Mouse (Mus musculus) testis, postnatal 10 days (tissue): ENCODE measurements around the gene Fer.

Experiments used
- DNase-seq: peaks from one replicate; pipeline ENCODE4 v3.0.0; 2021; ENCODE audit warnings: low spot score

Fer gene

DNA sequence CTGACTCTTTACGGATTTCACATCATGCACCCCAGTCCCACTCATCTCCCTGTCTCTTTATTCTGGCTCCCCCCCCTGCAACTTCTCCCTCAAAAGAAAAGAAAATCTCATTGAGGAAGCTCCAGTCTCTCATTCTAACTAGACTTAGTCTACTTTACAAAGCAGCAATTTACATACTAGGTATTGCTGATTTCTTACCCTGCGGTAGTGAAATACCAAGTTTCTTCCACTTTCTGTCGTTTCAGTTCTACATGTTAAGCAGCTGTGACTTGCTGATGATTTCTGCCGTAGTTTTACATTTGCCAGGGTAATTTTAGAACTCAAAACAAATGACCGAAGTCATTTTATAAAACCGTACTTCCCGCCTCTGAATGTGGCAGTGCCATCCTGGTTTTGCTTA is 8.9 kb downstream of the Fer start:
- no peak for DNase-seq

GRCm38 (mm10) chr17:63878889-63879288 is 16.0 kb downstream of the Fer start:
- DNase-seq = no peak

GRCm38 (mm10) chr17:63880009-63880408 is 17.1 kb downstream of the Fer start:
- DNase-seq = no peak

- DNase-seq = no peak
Measured at GRCm38 (mm10) chr17:63886988-63887387, 24.1 kb downstream of the Fer start.

DNA sequence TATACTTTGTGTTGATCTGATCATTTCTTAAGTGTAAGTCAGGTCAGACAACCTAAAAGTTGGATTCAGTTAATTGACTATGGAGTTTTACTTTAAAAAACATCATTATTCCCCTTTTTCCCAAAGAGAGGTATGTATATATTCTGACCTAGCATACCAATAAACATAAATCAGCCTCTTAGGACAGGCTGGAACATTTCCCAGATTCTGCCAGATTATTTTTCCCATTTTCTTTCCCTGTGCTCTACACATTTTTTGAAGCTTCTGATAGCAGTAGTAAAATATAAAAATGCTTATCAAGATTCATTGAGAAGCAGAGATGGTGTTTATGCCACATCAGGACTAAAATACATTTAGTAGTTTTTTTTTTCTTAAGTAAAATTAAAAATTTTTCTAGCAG is 27.7 kb downstream of the Fer start:
- DNase-seq = no peak

- no peak for DNase-seq
Measured at GRCm38 (mm10) chr17:63895829-63896228, 33.0 kb downstream of the Fer start.

DNA sequence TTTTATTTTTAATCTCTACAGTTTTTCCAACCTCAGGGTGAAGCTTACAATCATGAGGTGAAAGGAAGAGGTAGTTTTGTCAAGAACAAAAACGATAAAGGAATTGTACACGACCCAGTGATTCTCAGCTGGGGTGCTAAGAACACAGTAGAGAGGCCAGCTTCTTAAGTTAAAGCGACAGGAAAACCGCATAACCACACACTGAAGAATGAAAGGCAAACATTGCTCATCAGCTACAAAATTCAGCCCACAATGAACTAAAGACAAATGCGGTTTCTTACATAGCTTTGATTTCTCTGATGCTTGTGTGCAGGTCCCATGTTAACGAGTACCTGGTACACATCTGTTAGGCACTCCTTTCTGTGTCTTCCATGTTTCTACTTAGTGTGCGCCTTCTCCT is 34.2 kb downstream of the Fer start:
- DNase-seq = no peak

- DNase-seq = no peak
Measured at GRCm38 (mm10) chr17:63909297-63909696, 46.4 kb downstream of the Fer start.

GRCm38 (mm10) chr17:63921601-63922203 is 58.8 kb downstream of the Fer start:
- no peak for DNase-seq

DNA sequence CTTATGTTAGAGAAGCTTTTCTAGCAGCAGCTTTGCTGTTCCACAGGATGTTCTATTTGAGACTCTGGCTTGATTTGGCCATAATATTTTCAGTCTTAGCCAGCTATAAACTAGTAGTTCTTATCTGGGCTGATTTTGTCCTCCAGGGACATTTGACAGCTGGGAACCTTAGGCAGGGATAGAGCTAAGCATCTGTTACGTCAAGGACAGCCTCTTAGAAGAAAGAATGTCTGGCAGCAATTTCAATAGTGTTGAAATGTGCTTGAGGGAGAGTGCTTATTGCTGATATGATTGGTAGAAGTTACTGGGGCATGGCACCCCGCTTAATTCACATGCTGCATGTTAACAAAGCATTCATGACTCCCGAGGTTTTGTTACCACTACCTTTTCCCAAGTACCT is 62.7 kb downstream of the Fer start:
- DNase-seq = no peak

- DNase-seq = no peak
Measured at GRCm38 (mm10) chr17:63930634-63931033, 67.8 kb downstream of the Fer start.

GRCm38 (mm10) chr17:63931556-63931955 is 68.7 kb downstream of the Fer start:
- no peak for DNase-seq

- no peak for DNase-seq
Measured at GRCm38 (mm10) chr17:63935408-63935807, 72.5 kb downstream of the Fer start.

GRCm38 (mm10) chr17:63937886-63938285 is 75.0 kb downstream of the Fer start:
- no peak for DNase-seq

DNA sequence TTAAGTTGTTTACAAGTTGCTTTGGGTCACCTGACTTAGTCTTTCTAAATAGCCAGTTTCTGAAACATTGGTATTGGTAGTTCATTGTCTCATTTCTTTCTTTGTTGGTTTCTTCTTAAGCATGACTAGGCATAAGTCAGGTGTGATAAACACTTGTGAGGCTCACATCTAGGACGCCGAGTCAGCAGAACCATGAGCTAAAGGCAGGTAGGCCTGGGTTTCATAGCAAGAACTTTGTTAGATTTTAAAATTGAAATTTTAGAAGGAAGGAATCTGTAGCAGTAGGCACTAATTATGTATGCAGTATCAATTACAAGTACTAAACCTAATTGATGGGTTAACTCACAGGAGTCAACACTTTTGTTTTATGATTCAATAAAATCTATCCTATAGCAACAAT is 83.9 kb downstream of the Fer start:
- DNase-seq = no peak

GRCm38 (mm10) chr17:63948811-63949210 is 85.9 kb downstream of the Fer start:
- DNase-seq = no peak

DNA sequence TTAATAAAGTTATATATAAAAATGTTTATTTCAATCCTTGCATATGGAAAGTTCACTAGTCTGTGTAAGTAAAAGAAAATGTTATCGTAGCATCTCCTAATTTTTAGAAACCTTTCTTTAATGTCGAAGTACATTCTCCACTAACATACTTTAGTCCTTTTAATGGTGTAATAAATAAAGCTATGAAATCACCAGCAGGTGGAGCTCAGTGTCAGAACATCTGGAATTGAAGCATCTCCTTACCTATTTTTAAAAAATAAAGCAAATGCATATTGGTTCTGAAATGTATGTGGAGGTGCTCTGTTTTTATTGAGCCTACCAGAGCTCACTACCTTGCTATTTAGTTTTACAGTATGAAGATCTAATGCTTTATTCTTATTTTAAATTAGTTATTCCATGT is 88.6 kb downstream of the Fer start:
- no peak for DNase-seq

DNA sequence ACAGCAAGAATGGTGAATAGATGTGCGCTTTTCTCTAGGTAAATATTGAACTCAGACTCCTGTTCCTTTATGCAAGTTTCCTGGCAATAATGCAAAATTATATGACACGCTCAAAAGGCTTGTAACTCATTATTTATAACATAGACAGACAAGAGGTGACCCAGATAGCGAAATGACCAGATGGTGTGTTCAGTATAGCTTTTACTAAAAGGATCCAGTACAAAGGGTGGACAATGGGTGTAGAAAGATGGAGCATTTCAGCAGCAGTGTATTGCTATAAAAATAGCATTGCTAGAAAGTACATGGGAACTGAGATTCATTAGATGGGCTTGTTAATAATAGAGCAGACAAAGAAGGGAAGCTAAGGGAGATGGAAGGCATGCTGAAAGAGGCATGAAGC is 104.2 kb downstream of the Fer start:
- no peak for DNase-seq

GRCm38 (mm10) chr17:63969448-63969847 is 106.6 kb downstream of the Fer start:
- DNase-seq = no peak

DNA sequence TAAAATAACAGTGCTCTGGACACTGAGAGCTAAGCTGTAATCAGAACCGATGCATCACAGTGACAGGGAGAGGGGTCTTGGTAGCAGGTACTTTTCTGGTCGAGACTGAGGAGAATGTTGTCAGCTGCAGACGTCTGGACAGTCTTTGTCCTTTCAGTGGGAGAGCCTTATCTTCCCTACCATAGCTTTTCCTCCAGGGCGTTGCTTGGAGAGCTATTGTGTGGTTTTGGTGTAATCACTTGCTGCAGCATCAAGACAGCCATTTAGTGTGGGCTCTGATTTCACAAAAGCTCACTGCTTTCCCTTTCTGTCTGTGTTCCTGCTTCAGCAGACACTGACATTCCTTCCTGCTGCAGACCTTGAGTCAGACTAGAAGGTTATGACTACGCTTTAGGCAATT is 107.4 kb downstream of the Fer start:
- no peak for DNase-seq

- no peak for DNase-seq
Measured at GRCm38 (mm10) chr17:63970939-63971338, 108.1 kb downstream of the Fer start.

DNA sequence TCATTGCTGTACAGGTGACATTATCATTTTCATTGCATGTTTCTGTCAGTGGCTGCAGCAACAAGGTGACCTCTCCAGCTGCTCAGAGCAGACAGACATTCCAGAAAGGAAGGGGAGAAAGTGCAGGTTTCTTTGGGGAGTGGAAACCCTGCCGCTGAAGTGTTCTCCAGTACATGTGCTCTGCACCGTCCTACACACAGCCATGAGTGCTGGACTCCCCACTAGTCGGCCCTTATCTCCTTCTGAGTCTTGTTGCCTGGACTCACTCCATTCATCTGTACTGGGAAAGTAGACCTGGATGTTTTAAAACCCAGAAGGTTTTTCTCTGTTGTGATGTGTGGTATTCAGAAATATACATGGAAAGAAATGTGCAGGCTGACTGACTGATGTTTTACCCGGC is 109.3 kb downstream of the Fer start:
- DNase-seq = no peak

DNA sequence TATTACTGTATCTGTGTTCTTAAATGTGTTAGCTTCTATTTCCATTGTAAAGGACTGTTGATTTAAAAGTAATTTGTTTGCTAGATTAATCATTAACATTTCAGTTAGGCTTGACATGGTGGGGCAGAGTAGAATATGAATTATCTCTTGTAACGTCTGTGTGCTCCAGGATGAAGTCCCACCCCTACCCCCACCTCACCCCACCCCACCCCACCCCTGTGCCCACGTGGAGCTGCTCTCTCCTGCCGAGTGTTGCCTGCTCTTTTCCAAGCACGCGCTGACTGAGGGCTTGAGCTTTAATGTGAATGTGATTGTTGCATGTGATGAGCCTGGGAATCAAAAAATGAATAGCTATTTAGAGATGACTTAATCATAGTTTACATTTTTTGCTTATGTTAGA is 110.9 kb downstream of the Fer start:
- DNase-seq = no peak

GRCm38 (mm10) chr17:63974253-63974652 is 111.4 kb downstream of the Fer start:
- DNase-seq = no peak
